Mouse (Mus musculus): ENCODE results near the gene Slc44a1. TPM values are rescaled to one million over a fixed set of nuclear protein-coding genes. Genes with fewer than 3 reads are reported as not detected.

Gene Slc44a1
- polyA plus RNA-seq, 1 experiment from 2014 or later: 17.2 TPM

DNA sequence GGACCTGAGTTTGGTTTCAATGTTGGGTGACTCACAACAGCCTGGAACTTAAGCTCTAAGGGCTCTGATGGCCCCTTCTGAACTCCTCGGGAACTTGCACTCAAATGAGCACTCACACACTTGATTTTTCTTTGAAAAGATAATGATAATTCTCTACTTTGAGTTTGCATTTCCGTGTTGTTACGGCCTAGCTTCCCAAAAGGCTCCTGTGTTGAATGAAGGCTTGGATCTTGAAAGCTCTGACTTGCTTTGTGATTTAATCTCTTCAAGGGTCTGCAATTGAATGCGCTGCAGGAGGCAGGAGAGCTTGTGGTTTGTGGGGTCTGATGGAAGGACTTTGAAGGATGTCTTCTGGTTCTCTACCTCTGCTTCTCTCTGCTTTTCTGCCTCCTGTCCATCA lies 13.1 kb upstream of the Slc44a1 start:
- H3K4me3 ChIP-seq (ENCODE audit: low read length): no peak overlapping the region
- no peak overlapping the region for H3K4me2 ChIP-seq (ENCODE audit: low read depth, low read length)
- 90% methylated on average over 4 of the region's 4 CpGs for WGBS
- H3K9me3 ChIP-seq (ENCODE audit: control insufficient read depth, low read length): no peaks in the 10 kb centered on the region
- no peak for ATAC-seq
- no peak overlapping the region for H3K27ac ChIP-seq (ENCODE audit: low read length)
- no peak overlapping the region for H3K9ac ChIP-seq (ENCODE audit: low read depth, low read length)
- no peaks in the 10 kb centered on the region for H3K36me3 ChIP-seq (ENCODE audit: control insufficient read depth, insufficient read depth, low read length)
- no peaks in the 10 kb centered on the region for H3K27me3 ChIP-seq (replicated peaks; ENCODE audit: control insufficient read depth, insufficient read depth, low read length)
- H3K4me1 ChIP-seq (ENCODE audit: control insufficient read depth, insufficient read depth, low read length): no peaks in the 10 kb centered on the region

DNA sequence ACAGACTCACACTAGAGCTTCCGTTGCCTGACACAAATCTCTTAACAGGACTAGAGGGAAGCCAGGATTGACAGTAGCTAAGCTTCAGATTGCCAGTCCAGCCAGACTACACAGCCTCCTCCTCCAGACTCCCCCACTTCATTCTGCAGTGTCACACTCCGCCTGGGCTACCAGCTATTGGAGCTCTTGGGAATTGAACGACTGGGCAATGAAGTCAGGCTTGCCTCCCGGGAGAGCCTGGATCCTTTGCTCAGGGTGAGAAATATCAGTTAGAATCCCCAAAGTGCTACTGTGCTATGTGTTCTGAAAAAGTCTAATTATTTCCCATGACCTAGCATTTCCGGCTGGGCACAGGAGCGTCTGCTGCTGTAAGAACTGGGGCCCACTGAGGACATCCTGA lies 9.7 kb upstream of the Slc44a1 start:
- no peak overlapping the region for H3K27ac ChIP-seq (ENCODE audit: low read length)
- H3K9ac ChIP-seq (ENCODE audit: low read depth, low read length): no peak overlapping the region
- WGBS: 47% methylated on average over 6 of the region's 6 CpGs
- H3K27me3 ChIP-seq (replicated peaks; ENCODE audit: control insufficient read depth, insufficient read depth, low read length): no peaks in the 10 kb centered on the region
- no peaks in the 10 kb centered on the region for H3K4me1 ChIP-seq (ENCODE audit: control insufficient read depth, insufficient read depth, low read length)
- no peak overlapping the region for H3K4me3 ChIP-seq (ENCODE audit: low read length)
- H3K9me3 ChIP-seq (ENCODE audit: control insufficient read depth, low read length): no peaks in the 10 kb centered on the region
- no peaks in the 10 kb centered on the region for H3K36me3 ChIP-seq (ENCODE audit: control insufficient read depth, insufficient read depth, low read length)
- ATAC-seq: no peak
- no peak overlapping the region for H3K4me2 ChIP-seq (ENCODE audit: low read depth, low read length)

DNA sequence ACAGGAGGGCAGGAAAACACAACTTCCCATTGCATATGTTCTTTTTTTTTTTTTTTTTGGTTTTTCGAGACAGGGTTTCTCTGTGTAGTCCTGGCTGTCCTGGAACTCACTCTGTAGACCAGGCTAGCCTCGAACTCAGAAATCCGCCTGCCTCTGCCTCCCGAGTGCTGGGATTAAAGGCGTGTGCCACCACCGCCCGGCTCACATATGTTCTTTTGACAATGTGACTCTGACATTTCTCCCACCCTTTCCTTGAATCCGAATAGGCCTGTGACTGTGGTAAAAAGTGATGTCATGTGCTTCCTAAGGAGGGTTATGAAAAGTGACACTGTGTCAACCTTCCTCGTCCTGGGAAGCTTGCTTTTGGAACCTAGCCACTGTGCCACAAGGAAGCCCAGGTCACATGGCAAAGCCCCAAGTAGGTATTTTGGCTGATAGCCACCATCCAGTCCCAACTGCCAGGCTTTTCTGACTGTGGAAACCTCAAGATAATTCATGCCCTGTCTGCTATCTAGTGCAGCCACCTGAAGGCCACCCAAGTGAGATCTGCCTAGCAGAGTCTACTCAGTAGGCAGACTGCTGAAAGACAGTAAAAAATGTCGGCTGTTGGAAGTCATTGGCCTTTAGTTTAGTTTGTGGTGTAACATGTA lies 8.5 kb upstream of the Slc44a1 start:
- Histone ChIP-seq H3K4me1 (ENCODE audit: control insufficient read depth, insufficient read depth, low read length) (no peaks in the 10 kb centered on the region), H3K36me3 (ENCODE audit: control insufficient read depth, insufficient read depth, low read length) (no peaks in the 10 kb centered on the region), H3K27me3 (replicated peaks; ENCODE audit: control insufficient read depth, insufficient read depth, low read length) (no peaks in the 10 kb centered on the region), H3K4me3 (ENCODE audit: low read length) (no peak overlapping the region), H3K9ac (ENCODE audit: low read depth, low read length) (no peak overlapping the region), H3K9me3 (ENCODE audit: control insufficient read depth, low read length) (no peaks in the 10 kb centered on the region), H3K27ac (ENCODE audit: low read length) (no peak overlapping the region), H3K4me2 (ENCODE audit: low read depth, low read length) (no peak overlapping the region)
- no peak for ATAC-seq
- 87% methylated on average over 8 of the region's 10 CpGs for WGBS

DNA sequence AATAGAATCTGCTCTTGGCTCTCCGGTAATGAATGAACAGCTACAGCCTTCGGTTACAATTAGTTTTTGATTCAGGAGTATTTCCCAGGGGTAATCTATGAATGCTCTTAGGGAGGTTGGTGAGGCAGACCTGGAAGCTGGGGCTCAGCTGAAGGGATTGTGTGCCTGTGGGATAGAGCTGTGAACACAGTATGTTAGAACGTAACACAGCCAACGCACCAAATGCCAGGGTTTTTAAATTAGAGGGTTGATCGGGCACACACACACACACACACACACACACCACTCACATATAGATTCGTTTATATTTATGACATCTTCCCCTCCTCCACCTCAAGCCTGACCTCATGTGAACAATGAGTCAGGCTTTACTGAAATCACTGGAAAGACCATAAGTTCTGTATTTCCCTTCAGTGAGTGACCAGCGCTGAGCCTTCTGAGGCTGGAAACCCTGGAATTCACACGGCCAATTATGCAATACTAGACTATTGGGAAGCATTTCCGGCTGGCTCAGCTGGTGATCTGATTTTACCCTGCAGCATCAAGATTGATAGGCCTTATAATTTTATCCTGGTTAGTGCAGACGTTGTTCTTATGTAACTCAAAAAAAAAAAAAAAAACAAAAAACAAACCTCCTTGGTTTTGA lies 3.0 kb upstream of the Slc44a1 start:
- H3K36me3 ChIP-seq (ENCODE audit: control insufficient read depth, insufficient read depth, low read length): no peaks in the 10 kb centered on the region
- no peak for ATAC-seq
- H3K4me3 ChIP-seq (ENCODE audit: low read length): no peak overlapping the region
- H3K4me1 ChIP-seq (ENCODE audit: control insufficient read depth, insufficient read depth, low read length): peaks cover 12% of the 10 kb centered on the region
- no peak overlapping the region for H3K9ac ChIP-seq (ENCODE audit: low read depth, low read length)
- H3K4me2 ChIP-seq (ENCODE audit: low read depth, low read length): no peak overlapping the region
- 67% methylated on average over 10 of the region's 10 CpGs for WGBS
- H3K27me3 ChIP-seq (replicated peaks; ENCODE audit: control insufficient read depth, insufficient read depth, low read length): no peaks in the 10 kb centered on the region
- no peaks in the 10 kb centered on the region for H3K9me3 ChIP-seq (ENCODE audit: control insufficient read depth, low read length)
- no peak overlapping the region for H3K27ac ChIP-seq (ENCODE audit: low read length)

DNA sequence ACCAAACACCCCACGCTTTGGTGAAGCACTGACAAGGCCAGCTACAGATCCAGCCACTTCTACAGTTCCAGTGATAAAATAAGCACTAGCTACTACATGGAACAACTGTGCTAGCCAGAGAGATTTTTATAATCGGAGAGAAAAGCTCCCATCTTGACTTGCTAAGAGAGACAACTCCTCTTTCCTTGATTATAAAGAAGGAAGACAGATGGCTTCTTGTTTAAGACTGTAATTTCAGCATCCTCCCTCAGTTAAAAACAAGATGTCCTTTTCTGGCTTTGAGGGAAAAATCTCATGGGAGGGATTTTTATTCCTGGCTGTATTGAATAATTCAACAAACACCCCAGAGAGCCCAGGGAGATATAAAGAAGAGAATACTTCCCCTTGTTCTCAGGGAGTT lies 1.8 kb upstream of the Slc44a1 start:
- peak overlapping the region; percentile 50; the same call in 1 of the 2 replicates for H3K27ac ChIP-seq (ENCODE audit: low read length)
- no peak overlapping the region for H3K4me3 ChIP-seq (ENCODE audit: low read length)
- H3K36me3 ChIP-seq (ENCODE audit: control insufficient read depth, insufficient read depth, low read length): no peaks in the 10 kb centered on the region
- no peak overlapping the region for H3K9ac ChIP-seq (ENCODE audit: low read depth, low read length)
- no peaks in the 10 kb centered on the region for H3K27me3 ChIP-seq (replicated peaks; ENCODE audit: control insufficient read depth, insufficient read depth, low read length)
- ATAC-seq: no peak
- H3K4me1 ChIP-seq (ENCODE audit: control insufficient read depth, insufficient read depth, low read length): peaks cover 15% of the 10 kb centered on the region
- H3K9me3 ChIP-seq (ENCODE audit: control insufficient read depth, low read length): no peaks in the 10 kb centered on the region
- H3K4me2 ChIP-seq (ENCODE audit: low read depth, low read length): no peak overlapping the region
- WGBS: 57% methylated on average over 2 of the region's 2 CpGs

DNA sequence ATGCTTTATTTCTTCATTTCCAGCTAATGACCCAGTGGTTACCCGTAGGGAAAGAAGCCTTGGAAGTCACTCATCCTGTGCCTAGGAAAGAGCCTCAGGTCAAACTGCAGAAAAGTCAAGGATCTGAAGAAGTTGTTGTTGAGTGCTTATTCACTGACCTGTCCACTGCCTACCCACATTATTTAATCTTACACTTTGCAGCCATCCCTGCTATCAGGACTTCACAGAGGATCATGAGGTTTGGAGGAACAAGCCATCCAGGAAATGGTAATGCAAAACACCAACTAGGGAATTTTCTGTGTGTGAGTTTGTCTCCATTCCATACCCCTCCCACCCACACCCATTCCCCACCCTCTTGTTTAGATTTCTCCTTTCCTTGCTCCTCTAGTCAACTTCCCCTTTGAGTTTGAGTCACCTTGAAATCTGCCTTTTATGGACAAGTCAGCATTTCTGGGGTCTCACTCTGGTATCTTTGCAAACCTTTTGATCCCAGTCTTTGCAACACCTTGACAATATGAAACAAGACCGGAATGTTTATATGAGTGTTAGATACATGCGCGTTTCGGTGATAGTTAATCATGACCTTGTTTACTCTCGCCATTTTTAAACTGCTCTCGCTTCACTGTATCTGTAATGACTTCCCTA lies 1.3 kb upstream of the Slc44a1 start:
- Histone ChIP-seq H3K4me3 (ENCODE audit: low read length) (peak overlapping the region; percentile 86; the same call in 1 of the 2 replicates), H3K27me3 (replicated peaks; ENCODE audit: control insufficient read depth, insufficient read depth, low read length) (no peaks in the 10 kb centered on the region), H3K4me2 (ENCODE audit: low read depth, low read length) (peak overlapping the region; percentile 82; the same call in 1 of the 2 replicates), H3K36me3 (ENCODE audit: control insufficient read depth, insufficient read depth, low read length) (no peaks in the 10 kb centered on the region), H3K9me3 (ENCODE audit: control insufficient read depth, low read length) (no peaks in the 10 kb centered on the region), H3K27ac (ENCODE audit: low read length) (peak overlapping the region; percentile 50; the same call in 1 of the 2 replicates), H3K4me1 (ENCODE audit: control insufficient read depth, insufficient read depth, low read length) (peaks cover 15% of the 10 kb centered on the region), H3K9ac (ENCODE audit: low read depth, low read length) (no peak overlapping the region)
- no peak for ATAC-seq
- 50% methylated on average over 7 of the region's 7 CpGs for WGBS

DNA sequence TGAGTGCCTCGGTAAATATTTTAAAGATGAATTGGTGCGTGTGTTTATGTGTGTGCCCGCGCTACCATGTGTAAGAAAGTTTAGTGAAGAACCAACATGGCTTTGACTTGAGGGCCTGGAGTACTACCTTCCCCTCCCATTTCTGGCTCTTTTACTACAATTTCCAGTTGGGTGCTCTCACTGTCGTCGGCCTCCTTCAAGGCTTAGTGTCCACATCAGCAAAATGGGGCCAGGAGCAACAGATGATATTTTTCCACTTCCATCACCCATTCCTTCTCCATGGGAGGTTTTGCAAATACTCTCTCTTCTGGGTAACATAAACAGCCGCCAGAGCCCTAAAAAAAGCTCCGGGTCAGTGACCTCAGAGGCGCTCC lies 590 bp upstream of the Slc44a1 start:
- Histone ChIP-seq H3K4me2 (ENCODE audit: low read depth, low read length) (peak overlapping the region; percentile 82), H3K27me3 (replicated peaks; ENCODE audit: control insufficient read depth, insufficient read depth, low read length) (no peaks in the 10 kb centered on the region), H3K4me1 (ENCODE audit: control insufficient read depth, insufficient read depth, low read length) (peaks cover 20% of the 10 kb centered on the region), H3K4me3 (ENCODE audit: low read length) (peak overlapping the region; percentile 86), H3K9ac (ENCODE audit: low read depth, low read length) (peak overlapping the region; percentile 88), H3K36me3 (ENCODE audit: control insufficient read depth, insufficient read depth, low read length) (no peaks in the 10 kb centered on the region), H3K9me3 (ENCODE audit: control insufficient read depth, low read length) (no peaks in the 10 kb centered on the region), H3K27ac (ENCODE audit: low read length) (peak overlapping the region; percentile 88)
- 15% methylated on average over 9 of the region's 9 CpGs for WGBS
- no peak; the same call in 1 of the 2 replicates for ATAC-seq

DNA sequence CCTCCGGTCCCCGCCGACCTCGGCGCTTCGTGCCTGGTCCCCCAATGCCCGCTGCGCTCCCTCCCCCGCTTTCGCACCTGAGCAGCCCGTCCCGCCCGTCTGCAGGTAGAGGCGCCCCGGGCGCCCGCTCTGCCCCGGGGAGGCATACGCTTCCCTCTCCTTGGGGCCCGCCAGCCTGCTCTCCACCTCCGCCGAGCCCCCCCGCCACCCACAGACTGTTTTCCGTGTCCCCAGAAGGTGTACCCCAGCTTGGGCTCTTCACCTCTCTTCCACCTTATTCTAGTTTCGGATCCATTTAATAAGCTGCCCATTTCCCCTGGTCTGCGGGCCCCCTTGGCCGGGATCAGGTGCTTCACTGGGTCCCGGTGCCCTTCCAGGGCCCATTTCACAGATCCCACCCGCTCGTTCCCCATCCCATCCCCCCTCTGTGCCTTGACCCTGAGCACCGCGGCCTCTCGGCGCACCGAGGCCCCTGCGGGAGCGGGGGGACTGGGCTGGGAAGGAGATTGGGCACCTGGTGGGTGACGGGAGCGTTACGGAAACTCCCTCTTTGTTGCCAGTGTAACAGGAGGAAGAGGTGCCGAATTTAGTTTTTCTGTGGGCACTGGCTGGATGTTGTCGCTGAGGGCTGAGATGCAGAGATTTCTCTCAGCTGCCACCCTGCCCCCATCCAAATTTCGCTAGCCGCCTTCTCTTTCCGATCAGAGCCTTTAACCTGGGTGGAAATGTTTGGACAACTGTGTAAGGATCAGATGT lies 781 bp downstream of the Slc44a1 start:
- H3K4me2 ChIP-seq (ENCODE audit: low read depth, low read length): peak overlapping the region; percentile 82
- no peaks in the 10 kb centered on the region for H3K9me3 ChIP-seq (ENCODE audit: control insufficient read depth, low read length)
- peak overlapping the region; percentile 88 for H3K27ac ChIP-seq (ENCODE audit: low read length)
- no peaks in the 10 kb centered on the region for H3K27me3 ChIP-seq (replicated peaks; ENCODE audit: control insufficient read depth, insufficient read depth, low read length)
- WGBS: under 1% methylated on average over 45 of the region's 45 CpGs
- peaks cover 24% of the 10 kb centered on the region for H3K4me1 ChIP-seq (ENCODE audit: control insufficient read depth, insufficient read depth, low read length)
- ATAC-seq: peak; percentile 39
- peak overlapping the region; percentile 88 for H3K9ac ChIP-seq (ENCODE audit: low read depth, low read length)
- H3K36me3 ChIP-seq (ENCODE audit: control insufficient read depth, insufficient read depth, low read length): no peaks in the 10 kb centered on the region
- peak overlapping the region; percentile 86 for H3K4me3 ChIP-seq (ENCODE audit: low read length)

DNA sequence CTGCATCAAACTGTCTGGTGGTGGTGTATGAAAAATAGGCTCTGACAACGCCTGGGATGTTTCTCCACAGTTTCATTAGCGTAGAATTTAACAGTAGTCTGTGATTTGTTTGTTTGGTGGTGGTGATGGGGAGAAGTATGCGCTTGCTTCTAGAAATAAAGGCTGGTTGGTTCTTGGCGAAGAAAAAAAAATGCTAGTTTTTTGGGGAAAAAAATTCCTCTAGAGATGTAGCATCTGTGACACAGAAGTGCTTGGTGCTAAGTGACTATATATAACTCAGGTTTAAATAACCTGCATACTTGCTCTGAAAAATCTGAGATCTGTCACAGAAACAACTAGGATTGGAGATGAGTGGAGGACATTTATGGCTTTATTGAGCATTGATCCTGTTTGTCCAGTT lies 1.5 kb downstream of the Slc44a1 start:
- Histone ChIP-seq H3K4me1 (ENCODE audit: control insufficient read depth, insufficient read depth, low read length) (peaks cover 26% of the 10 kb centered on the region), H3K27ac (ENCODE audit: low read length) (peak overlapping the region; percentile 65), H3K9ac (ENCODE audit: low read depth, low read length) (peak overlapping the region; percentile 46; the same call in 1 of the 2 replicates), H3K4me2 (ENCODE audit: low read depth, low read length) (peak overlapping the region; percentile 82), H3K9me3 (ENCODE audit: control insufficient read depth, low read length) (no peaks in the 10 kb centered on the region), H3K36me3 (ENCODE audit: control insufficient read depth, insufficient read depth, low read length) (no peaks in the 10 kb centered on the region), H3K4me3 (ENCODE audit: low read length) (peak overlapping the region; percentile 86), H3K27me3 (replicated peaks; ENCODE audit: control insufficient read depth, insufficient read depth, low read length) (no peaks in the 10 kb centered on the region)
- ATAC-seq: no peak
- whole genome bisulfite sequencing: 19% methylated on average over 4 of the region's 4 CpGs
